Mouse (Mus musculus) midbrain, embryonic 12.5 days (tissue): Measurements from ENCODE around the gene Kcnq5. TPM values are rescaled to one million over a fixed set of nuclear protein-coding genes. Genes with fewer than 3 reads are reported as not detected.

Experiments used
- ATAC-seq: fragments of 200-750 bp; cut with Nextera tagmentation; 2 replicates; pipeline ENCODE4 v1.8.0; 2017; ENCODE audit warnings: low read depth, moderate TSS enrichment, moderate library complexity; ENCODE audit not compliant: low FRiP score
- H3K27ac ChIP-seq: fragments of 300-500 bp; sonication (generic); replicated peaks from 2 replicates; pipeline ENCODE4 v1.5.1; 2016; ENCODE audit warnings: mild to moderate bottlenecking
- H3K27me3 ChIP-seq: fragments of 300-500 bp; sonication (generic); 2 replicates; pipeline ENCODE4 v1.6.1; 2016; ENCODE audit warnings: mild to moderate bottlenecking
- H3K36me3 ChIP-seq: fragments of 300-500 bp; sonication (generic); 2 replicates; pipeline ENCODE4 v1.6.1; 2016
- H3K4me1 ChIP-seq: fragments of 300-500 bp; sonication (generic); 2 replicates; pipeline ENCODE4 v1.6.1; 2016
- H3K4me2 ChIP-seq: fragments of 300-500 bp; sonication (generic); replicated peaks from 2 replicates; pipeline ENCODE4 v1.6.1; 2016; ENCODE audit warnings: mild to moderate bottlenecking, moderate library complexity
- H3K4me3 ChIP-seq: fragments of 300-500 bp; sonication (generic); 2 replicates; pipeline ENCODE4 v1.5.1; 2016; ENCODE audit warnings: mild to moderate bottlenecking
- H3K9ac ChIP-seq: fragments of 300-500 bp; sonication (generic); replicated peaks from 2 replicates; pipeline ENCODE4 v1.6.1; 2016; ENCODE audit warnings: mild to moderate bottlenecking, moderate library complexity
- H3K9me3 ChIP-seq: fragments of 300-500 bp; sonication (generic); 2 replicates; pipeline ENCODE4 v1.6.1; 2016; ENCODE audit warnings: mild to moderate bottlenecking
- WGBS: fragments of 180-500 bp; shearing (Covaris S2); methylation state at CpG from one replicate; pipeline ENCODE4 v1.1.7; 2016; 5-methylcytosine and 5-hydroxymethylcytosine counted together
- polyA plus RNA-seq: library from polyadenylated mRNA; unstranded; fragments of >200 nt; fragmentation: Nextera tagmentation; extraction: Ambion mirVana; gene quantifications from 2 replicates; pipeline ENCODE4 v1.2.1, GENCODE M21; 2016

Kcnq5 gene
- polyA plus RNA-seq, 1 experiment from 2014 or later = 1.5 TPM

GRCm38 (mm10) chr1:21927182-21927581 is 34.6 kb downstream of the Kcnq5 start:
- no peak overlapping the region for H3K4me3 ChIP-seq
- H3K4me1 ChIP-seq = no peaks in the 10 kb centered on the region
- no peaks in the 10 kb centered on the region for H3K9me3 ChIP-seq
- no peaks in the 10 kb centered on the region for H3K27me3 ChIP-seq
- no peak for ATAC-seq
- no peak overlapping the region for H3K4me2 ChIP-seq
- 95% methylated on average over 4 of the region's 4 CpGs for WGBS
- H3K9ac ChIP-seq = no peak overlapping the region
- no peaks in the 10 kb centered on the region for H3K36me3 ChIP-seq
- H3K27ac ChIP-seq = no peak overlapping the region

- H3K4me1 ChIP-seq = peaks cover 3% of the 10 kb centered on the region; the same call in 1 of the 2 replicates
- no peak for ATAC-seq
Observed at GRCm38 (mm10) chr1:21923293-21923642, 38.5 kb downstream of the Kcnq5 start.

GRCm38 (mm10) chr1:21922578-21923292 is 39.0 kb downstream of the Kcnq5 start:
- Histone ChIP-seq H3K4me2 (no peak overlapping the region), H3K36me3 (no peaks in the 10 kb centered on the region), H3K27me3 (no peaks in the 10 kb centered on the region), H3K9me3 (no peaks in the 10 kb centered on the region), H3K27ac (no peak overlapping the region), H3K9ac (no peak overlapping the region), H3K4me3 (no peak overlapping the region), H3K4me1 (peaks cover 3% of the 10 kb centered on the region; the same call in 1 of the 2 replicates)
- ATAC-seq = no peak
- 89% methylated on average over 8 of the region's 8 CpGs for WGBS

More at GRCm38 (mm10) chr1:21923293-21923642, 38.5 kb downstream of the Kcnq5 start:
- Histone ChIP-seq H3K27ac (no peak overlapping the region), H3K4me2 (no peak overlapping the region), H3K4me3 (no peak overlapping the region), H3K9ac (no peak overlapping the region), H3K9me3 (no peaks in the 10 kb centered on the region), H3K36me3 (no peaks in the 10 kb centered on the region), H3K27me3 (no peaks in the 10 kb centered on the region)
- 86% methylated on average over 1 of the region's 1 CpGs for WGBS

GRCm38 (mm10) chr1:21919276-21919675 is 42.5 kb downstream of the Kcnq5 start:
- Histone ChIP-seq H3K4me3 (no peak overlapping the region), H3K9ac (no peak overlapping the region), H3K27ac (no peak overlapping the region), H3K4me2 (no peak overlapping the region), H3K36me3 (no peaks in the 10 kb centered on the region), H3K9me3 (no peaks in the 10 kb centered on the region), H3K27me3 (no peaks in the 10 kb centered on the region), H3K4me1 (peaks cover 3% of the 10 kb centered on the region; the same call in 1 of the 2 replicates)
- WGBS = 57% methylated on average over 6 of the region's 6 CpGs
- ATAC-seq = peak; percentile 83

- 79% methylated on average over 5 of the region's 5 CpGs for WGBS
- Histone ChIP-seq H3K36me3 (no peaks in the 10 kb centered on the region), H3K4me3 (no peak overlapping the region), H3K9me3 (no peaks in the 10 kb centered on the region), H3K27me3 (no peaks in the 10 kb centered on the region), H3K27ac (no peak overlapping the region), H3K4me2 (no peak overlapping the region), H3K9ac (no peak overlapping the region), H3K4me1 (no peaks in the 10 kb centered on the region)
- no peak for ATAC-seq
Observed at GRCm38 (mm10) chr1:21896067-21896719, 65.5 kb downstream of the Kcnq5 start.

- no peaks in the 10 kb centered on the region for H3K9me3 ChIP-seq
- no peak overlapping the region for H3K4me2 ChIP-seq
- no peaks in the 10 kb centered on the region for H3K36me3 ChIP-seq
- no peak overlapping the region for H3K4me3 ChIP-seq
- H3K27ac ChIP-seq = no peak overlapping the region
- no peak for ATAC-seq
- WGBS = 41% methylated on average over 3 of the region's 3 CpGs
- H3K9ac ChIP-seq = no peak overlapping the region
- no peaks in the 10 kb centered on the region for H3K4me1 ChIP-seq
- no peaks in the 10 kb centered on the region for H3K27me3 ChIP-seq
Observed at GRCm38 (mm10) chr1:21883747-21884146, 78.0 kb downstream of the Kcnq5 start.

GRCm38 (mm10) chr1:21870889-21871288 is 90.9 kb downstream of the Kcnq5 start:
- H3K36me3 ChIP-seq = no peaks in the 10 kb centered on the region
- no peaks in the 10 kb centered on the region for H3K9me3 ChIP-seq
- H3K4me1 ChIP-seq = no peaks in the 10 kb centered on the region
- no peaks in the 10 kb centered on the region for H3K27me3 ChIP-seq
- no peak for ATAC-seq
- no peak overlapping the region for H3K27ac ChIP-seq
- 54% methylated on average over 4 of the region's 4 CpGs for WGBS
- H3K4me2 ChIP-seq = no peak overlapping the region
- no peak overlapping the region for H3K9ac ChIP-seq
- H3K4me3 ChIP-seq = no peak overlapping the region

GRCm38 (mm10) chr1:21868484-21868883 is 93.3 kb downstream of the Kcnq5 start:
- no peak for ATAC-seq
- Histone ChIP-seq H3K27me3 (no peaks in the 10 kb centered on the region), H3K9me3 (no peaks in the 10 kb centered on the region), H3K4me2 (no peak overlapping the region), H3K9ac (no peak overlapping the region), H3K4me3 (no peak overlapping the region), H3K36me3 (no peaks in the 10 kb centered on the region), H3K4me1 (no peaks in the 10 kb centered on the region), H3K27ac (no peak overlapping the region)
- WGBS = 88% methylated on average over 1 of the region's 1 CpGs

GRCm38 (mm10) chr1:21856399-21856798 is 105.3 kb downstream of the Kcnq5 start:
- 71% methylated on average over 3 of the region's 3 CpGs for WGBS
- H3K9ac ChIP-seq = no peak overlapping the region

GRCm38 (mm10) chr1:21838534-21838933 is 123.2 kb downstream of the Kcnq5 start:
- H3K4me3 ChIP-seq = no peak overlapping the region
- no peak overlapping the region for H3K27ac ChIP-seq
- no peaks in the 10 kb centered on the region for H3K36me3 ChIP-seq
- no peaks in the 10 kb centered on the region for H3K4me1 ChIP-seq
- no peak for ATAC-seq
- no peaks in the 10 kb centered on the region for H3K27me3 ChIP-seq
- H3K9me3 ChIP-seq = no peaks in the 10 kb centered on the region
- no peak overlapping the region for H3K4me2 ChIP-seq
- H3K9ac ChIP-seq = no peak overlapping the region
- WGBS = 53% methylated on average over 3 of the region's 3 CpGs

More at GRCm38 (mm10) chr1:21856399-21856798, 105.3 kb downstream of the Kcnq5 start:
- Histone ChIP-seq H3K27ac (no peak overlapping the region), H3K36me3 (no peaks in the 10 kb centered on the region), H3K4me3 (no peak overlapping the region), H3K9me3 (no peaks in the 10 kb centered on the region), H3K27me3 (no peaks in the 10 kb centered on the region), H3K4me2 (no peak overlapping the region), H3K4me1 (no peaks in the 10 kb centered on the region)
- no peak for ATAC-seq

GRCm38 (mm10) chr1:21837387-21837786 is 124.4 kb downstream of the Kcnq5 start:
- no peaks in the 10 kb centered on the region for H3K4me1 ChIP-seq
- H3K4me2 ChIP-seq = no peak overlapping the region
- WGBS = 85% methylated on average over 2 of the region's 2 CpGs
- H3K27ac ChIP-seq = no peak overlapping the region
- H3K4me3 ChIP-seq = no peak overlapping the region
- H3K27me3 ChIP-seq = no peaks in the 10 kb centered on the region
- H3K9ac ChIP-seq = no peak overlapping the region
- no peaks in the 10 kb centered on the region for H3K36me3 ChIP-seq
- H3K9me3 ChIP-seq = no peaks in the 10 kb centered on the region
- no peak for ATAC-seq

- H3K9me3 ChIP-seq = no peaks in the 10 kb centered on the region
- ATAC-seq = no peak
Observed at GRCm38 (mm10) chr1:21836337-21836736, 125.4 kb downstream of the Kcnq5 start.

More at GRCm38 (mm10) chr1:21836337-21836736, 125.4 kb downstream of the Kcnq5 start:
- H3K4me2 ChIP-seq = no peak overlapping the region
- H3K4me3 ChIP-seq = no peak overlapping the region
- H3K9ac ChIP-seq = no peak overlapping the region
- H3K27ac ChIP-seq = no peak overlapping the region
- no peaks in the 10 kb centered on the region for H3K4me1 ChIP-seq
- H3K36me3 ChIP-seq = no peaks in the 10 kb centered on the region
- WGBS = 75% methylated on average over 3 of the region's 3 CpGs
- no peaks in the 10 kb centered on the region for H3K27me3 ChIP-seq
